Mouse (Mus musculus): ENCODE measurements around the gene Pacrg.

The Pacrg gene

GRCm38 (mm10) chr17:10441501-10442111 lies 398.5 kb downstream of the Pacrg start:
- DNase-seq, result no peak

GRCm38 (mm10) chr17:10440961-10441360 lies 399.1 kb downstream of the Pacrg start:
- DNase-seq, result no peak

- DNase-seq, result no peak
These were observed 400.3 kb downstream of the Pacrg start for GRCm38 (mm10) chr17:10439815-10440214.

GRCm38 (mm10) chr17:10434867-10435266 lies 405.2 kb downstream of the Pacrg start:
- DNase-seq, result no peak

GRCm38 (mm10) chr17:10432525-10433180 lies 407.5 kb downstream of the Pacrg start:
- DNase-seq, result no peak

- no peak for DNase-seq
These were observed 408.1 kb downstream of the Pacrg start for GRCm38 (mm10) chr17:10431849-10432524.

GRCm38 (mm10) chr17:10430831-10431230 lies 409.3 kb downstream of the Pacrg start:
- DNase-seq, result no peak

- no peak for DNase-seq
These were observed 410.7 kb downstream of the Pacrg start for GRCm38 (mm10) chr17:10429406-10429805.

- no peak for DNase-seq
These were observed 414.8 kb downstream of the Pacrg start for GRCm38 (mm10) chr17:10425311-10425710.

- DNase-seq, result no peak
These were observed 422.4 kb downstream of the Pacrg start for GRCm38 (mm10) chr17:10417558-10418253.

GRCm38 (mm10) chr17:10416995-10417394 lies 423.1 kb downstream of the Pacrg start:
- DNase-seq, result no peak

GRCm38 (mm10) chr17:10416101-10416500 lies 424.0 kb downstream of the Pacrg start:
- no peak for DNase-seq

- no peak for DNase-seq
These were observed 425.7 kb downstream of the Pacrg start for GRCm38 (mm10) chr17:10414383-10414782.

- DNase-seq, result no peak
These were observed 426.2 kb downstream of the Pacrg start for GRCm38 (mm10) chr17:10413870-10414269.

- DNase-seq, result no peak
These were observed 429.3 kb downstream of the Pacrg start for GRCm38 (mm10) chr17:10410597-10411476.

- no peak for DNase-seq
These were observed 431.4 kb downstream of the Pacrg start for GRCm38 (mm10) chr17:10408681-10409081.

- no peak for DNase-seq
These were observed 432.9 kb downstream of the Pacrg start for GRCm38 (mm10) chr17:10407031-10407722.

- DNase-seq, result no peak
These were observed 433.8 kb downstream of the Pacrg start for GRCm38 (mm10) chr17:10406311-10406710.

- no peak for DNase-seq
These were observed 434.2 kb downstream of the Pacrg start for GRCm38 (mm10) chr17:10405906-10406305.

GRCm38 (mm10) chr17:10403186-10403585 lies 436.9 kb downstream of the Pacrg start:
- DNase-seq, result no peak

- no peak for DNase-seq
These were observed 438.0 kb downstream of the Pacrg start for GRCm38 (mm10) chr17:10402064-10402640.

All from cerebellum, postnatal 25 days (tissue).